Mouse (Mus musculus): Measurements from ENCODE around the gene Frrs1l.

DNA sequence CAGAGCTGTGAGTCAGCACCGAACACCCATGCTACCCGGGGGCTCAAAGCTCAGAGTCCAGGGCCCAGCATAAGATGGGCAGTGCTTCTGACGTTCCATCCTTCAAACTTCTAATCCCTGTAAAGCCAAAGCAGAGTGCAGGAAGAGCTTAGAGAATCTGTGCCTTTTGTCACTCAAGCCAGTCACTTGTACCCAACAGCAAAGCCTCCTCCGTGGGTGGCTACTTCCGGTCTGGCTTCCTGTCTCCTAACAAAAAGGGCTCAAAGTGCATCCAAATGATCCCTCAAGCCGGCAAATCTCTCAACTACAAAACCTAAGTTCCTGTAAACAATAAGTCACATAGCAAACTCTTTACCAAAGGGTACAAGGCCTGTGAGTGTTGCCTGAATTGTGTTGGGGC is 40.7 kb downstream of the Frrs1l start:
- TF ChIP-seq CTCF (IDR thresholded peaks at IDR 0.05) (no peak), EP300 (IDR thresholded peaks at IDR 0.05) (no peak)
